Mouse (Mus musculus) retina, embryonic 14.5 days (tissue): ENCODE measurements around the gene Bsx.

Experiments used
- DNase-seq: peaks from one replicate; pipeline ENCODE4 v3.0.0-alpha.2; 2015; ENCODE audit warnings: low spot score

Gene Bsx

DNA sequence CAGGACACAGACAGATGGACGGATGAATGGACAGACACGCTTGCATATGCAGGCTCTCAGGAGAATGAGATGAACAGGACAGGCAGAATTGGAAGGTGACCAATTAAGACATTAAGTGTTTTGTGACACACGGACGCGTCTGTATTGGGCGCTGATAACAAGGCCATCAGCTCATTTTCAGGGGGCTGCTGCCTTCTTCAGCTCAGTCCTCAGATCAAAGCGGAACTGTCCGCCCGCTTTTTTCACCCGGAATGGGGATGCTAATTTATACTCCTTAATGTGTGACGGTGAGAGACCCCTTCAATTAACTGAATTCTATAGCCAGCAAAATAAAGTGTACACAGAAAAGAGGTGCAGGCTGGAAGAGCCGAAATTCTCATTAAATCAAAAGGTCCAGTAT lies 15.5 kb downstream of the Bsx start:
- DNase-seq = no peak

DNA sequence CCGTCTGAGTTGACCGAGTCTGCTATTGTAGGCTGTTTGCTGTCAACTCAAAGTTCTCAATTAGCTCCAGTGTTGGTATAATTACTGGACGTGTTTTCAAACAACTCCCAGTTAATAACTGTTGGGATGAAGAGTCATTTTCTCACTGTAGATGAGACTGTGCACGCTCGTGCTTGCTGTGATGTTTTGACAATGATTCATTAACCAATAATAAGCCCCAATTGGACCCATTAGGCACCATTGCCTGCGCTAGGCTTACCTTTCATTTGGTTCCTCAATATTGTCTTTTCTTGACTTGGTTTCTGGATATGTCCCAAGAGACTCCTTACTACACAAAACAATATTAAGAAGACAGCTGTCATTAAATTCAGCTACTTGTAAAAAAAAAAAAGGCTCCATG lies 18.5 kb downstream of the Bsx start:
- DNase-seq = no peak

DNA sequence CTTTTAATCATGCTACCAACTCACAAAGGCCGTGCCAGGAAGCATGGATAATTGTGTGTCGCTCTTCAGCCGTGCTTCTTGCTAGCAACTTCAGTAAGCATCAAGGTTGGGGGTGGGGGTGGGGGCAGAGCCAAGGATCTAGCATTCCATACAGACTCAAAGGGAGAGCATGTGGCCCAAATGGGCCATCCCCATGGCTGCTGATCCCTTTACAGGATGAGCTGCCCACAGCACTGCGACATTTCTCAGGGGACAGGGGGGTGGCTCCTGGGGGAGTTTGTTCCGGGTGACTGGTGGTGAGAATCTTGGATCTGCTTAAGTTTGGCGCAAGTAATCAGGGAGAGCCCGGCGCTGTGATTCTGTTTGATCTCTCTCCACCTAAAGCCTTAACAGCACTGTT lies 33.5 kb downstream of the Bsx start:
- DNase-seq = peak; percentile 50

DNA sequence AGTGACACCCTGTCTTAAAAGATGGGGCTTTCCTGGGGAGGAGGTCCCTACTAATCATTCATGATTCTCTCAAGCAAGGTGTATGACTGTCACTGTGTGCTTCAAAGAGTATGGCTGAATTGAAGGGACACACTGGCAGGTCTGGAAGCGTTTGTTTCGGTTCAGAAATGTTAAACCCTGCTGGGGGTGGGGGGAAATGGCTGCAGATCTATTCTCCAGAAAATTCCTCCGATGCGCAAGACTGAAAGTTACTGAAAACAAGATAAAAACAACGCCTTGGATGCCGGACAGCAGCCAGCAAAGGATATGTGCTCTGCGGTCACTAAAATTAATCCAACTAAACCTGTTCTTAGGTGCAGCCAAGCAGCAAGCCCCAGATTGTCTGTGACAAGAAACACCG lies 34.5 kb downstream of the Bsx start:
- DNase-seq = no peak

DNA sequence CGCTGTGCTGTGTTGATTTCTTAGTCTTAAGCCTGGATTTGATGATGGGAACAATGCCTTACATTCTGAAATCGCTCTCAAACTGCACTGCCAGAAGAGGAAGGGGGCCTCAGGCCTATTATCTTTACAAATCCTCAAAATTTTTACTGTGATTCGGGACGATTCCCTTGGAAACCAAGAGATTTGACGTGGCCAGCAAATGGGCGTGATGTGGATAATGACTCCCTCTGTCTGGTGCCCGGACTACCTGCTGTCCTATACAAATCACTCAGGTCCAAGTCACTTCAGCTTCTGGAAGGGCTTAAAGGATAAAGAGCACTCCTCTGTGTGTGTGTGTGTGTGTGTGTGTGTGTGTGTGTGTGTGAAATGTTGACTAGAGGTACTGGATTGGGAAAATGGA lies 35.0 kb downstream of the Bsx start:
- DNase-seq = no peak

DNA sequence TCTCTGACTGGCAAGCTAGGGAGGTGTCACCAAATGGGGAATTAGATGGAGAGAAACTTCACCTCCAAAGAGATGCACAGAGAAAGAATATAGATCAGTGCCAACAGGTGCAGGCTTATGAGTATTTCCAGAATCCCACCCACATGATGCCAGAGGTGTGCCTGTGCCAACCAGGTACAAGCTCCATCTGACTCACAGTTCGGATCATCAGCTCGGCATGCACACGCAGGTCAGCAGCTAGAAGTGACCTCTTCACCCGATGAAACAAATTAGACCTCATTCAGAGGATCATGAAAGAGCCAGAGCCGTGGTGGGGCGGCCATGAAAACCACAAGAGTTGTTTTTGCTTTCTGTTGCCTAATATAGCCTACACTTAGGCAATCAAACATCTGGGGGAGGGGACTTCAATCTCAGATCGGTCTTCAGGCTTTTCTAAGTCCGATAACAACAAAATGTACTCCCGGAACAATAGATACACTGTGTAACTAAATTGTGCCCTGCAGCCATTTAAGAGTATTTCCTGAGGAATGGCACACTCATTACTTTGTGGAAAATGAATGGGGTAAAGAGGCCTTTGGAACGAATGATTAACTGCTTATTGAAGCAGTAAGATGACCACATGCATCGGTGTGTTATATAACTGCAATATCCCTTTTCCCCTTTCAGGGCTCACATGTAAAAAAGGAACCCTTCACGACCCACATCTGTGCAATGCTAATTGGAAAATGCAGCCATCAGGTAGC lies 44.1 kb downstream of the Bsx start:
- DNase-seq = no peak

DNA sequence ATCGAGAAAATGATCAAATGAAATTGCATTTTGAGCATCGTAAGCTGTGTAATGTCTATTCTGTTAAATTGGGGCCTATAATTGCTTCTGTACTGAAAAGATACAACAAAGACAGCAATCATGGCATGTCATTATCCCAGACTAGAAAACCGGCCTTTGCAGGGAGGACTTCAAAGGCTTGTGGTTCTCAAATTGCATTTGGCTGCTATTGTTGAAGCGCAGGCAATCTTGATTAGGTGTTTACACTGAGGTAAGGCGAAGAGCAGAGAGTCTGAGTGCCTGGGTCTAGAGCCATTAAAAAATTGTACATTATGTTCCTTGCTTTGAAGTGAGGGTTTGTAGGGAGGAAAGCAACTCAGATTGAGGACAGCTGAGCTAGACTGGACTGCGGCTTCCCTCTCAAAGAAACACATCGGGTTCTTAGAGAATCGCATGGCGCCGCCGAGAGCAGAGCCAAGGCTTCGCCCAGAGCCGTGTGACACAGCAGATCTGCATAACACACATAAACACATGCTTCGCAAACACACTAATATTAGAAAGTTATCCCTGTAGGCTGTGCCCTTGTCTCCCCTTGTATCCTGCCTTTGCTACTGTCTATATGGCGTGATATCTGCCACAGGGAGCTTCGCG lies 53.5 kb downstream of the Bsx start:
- DNase-seq = no peak
